ENCODE assay signal across 20 mouse cellular contexts in genomic region chr13:98904608-98905007, GRCm38 (mm10). TPM values are rescaled to one million over a fixed set of nuclear protein-coding genes. Genes with fewer than 3 reads are reported as not detected.
DNase-seq lines count a peak whose midpoint lies in the region; TF ChIP-seq lines count a peak whose summit lies in the region.
"Had no signal": no experiment of that assay in that cellular context is flagged by ENCODE, and none has a peak within 500 bp of the region (broad histone marks: within the 10 kb centered on the region; RNA-seq: fewer than 3 reads in every experiment).

No protein-coding gene starts in this region.

- no peaks in the 10 kb centered on the region for H3K27me3 ChIP-seq in MEL (ENCODE audit: control insufficient read depth in 1 of 2, insufficient read depth in 2 of 2, low read length in 2 of 2)
- H3K27me3 ChIP-seq: CH12.LX, Patski had no signal

- H3K4me1 ChIP-seq in MEL (ENCODE audit: control insufficient read depth in 1 of 2, insufficient read depth in 2 of 2, low read length in 2 of 2) = peaks cover 5 to 13% of the 10 kb centered on the region in 2 experiments; a peak in 3 of 4 replicates

- peaks cover 29% of the 10 kb centered on the region for H3K79me2 ChIP-seq in MEL (ENCODE audit: control insufficient read depth, insufficient read depth, low read length, poor library complexity)

- peak overlapping the region; percentile 66 for H3K27ac ChIP-seq in gastrocnemius, adult 2 months
- no peak overlapping the region; the same call in 1 of the 2 replicates for H3K27ac ChIP-seq in MEL (ENCODE audit: control insufficient read depth, low read depth, low read length)

- no peak for TF ChIP-seq EP300 in MEL (IDR thresholded peaks at IDR 0.05; ENCODE audit: low read depth in 1 of 2, low read length in 2 of 2)

- TF ChIP-seq CTCF in gastrocnemius, adult 2 months (IDR thresholded peaks at IDR 0.05) = no peak
- no peak for TF ChIP-seq CTCF in MEL (IDR thresholded peaks at IDR 0.05 in 2 of 3, conservative IDR thresholded peaks at IDR 0.05 in 1 of 3; ENCODE audit: control insufficient read depth in 1 of 3, insufficient read depth in 1 of 3, low read depth in 2 of 3, low read length in 3 of 3, poor library complexity in 1 of 3, severe bottlenecking in 1 of 3)

- no peak for DNase-seq in gastrocnemius, adult 2 months
- no peak for DNase-seq in gastrocnemius, adult 8-10 months (ENCODE audit: low spot score in 2 of 2)
- peak; percentile 7 for DNase-seq in heart, adult 11 months
- DNase-seq in heart, postnatal 4 days = no peak
- peak; percentile 43 for DNase-seq in MEL (ENCODE audit: low read depth, low spot score)
- no peak for DNase-seq in left cerebral cortex, adult 11 months (ENCODE audit: low spot score)
- DNase-seq: adrenal gland, adult 2 months; adrenal gland, adult 8-10 months; adrenal gland, postnatal 10 days; adrenal gland, postnatal 14 days; adrenal gland, postnatal 25 days; adrenal gland, postnatal 36 days; B cell, adult 2 months; cerebellum, adult 11 months; cerebellum, adult 11-12 months; cerebellum, adult 18-20 months; cerebellum, adult 2 months had no signal

- no peak for TF ChIP-seq RAD21 in MEL (IDR thresholded peaks at IDR 0.05; ENCODE audit: low read depth, low read length)

- intact Hi-C loops in gastrocnemius, adult 2 months (cut with DNase I) = no loop called here

- no peak overlapping the region for H3K4me3 ChIP-seq in gastrocnemius, adult 2 months
- no peak overlapping the region for H3K4me3 ChIP-seq in MEL (ENCODE audit: control insufficient read depth in 1 of 2, insufficient read depth in 1 of 2, low read depth in 2 of 2, low read length in 2 of 2)

- H3K36me3 ChIP-seq in MEL (ENCODE audit: control insufficient read depth in 1 of 2, insufficient read depth in 2 of 2, low read length in 2 of 2) = peaks cover 3 to 12% of the 10 kb centered on the region in 2 experiments

- H3K9me3 ChIP-seq in MEL (replicated peaks; ENCODE audit: insufficient read depth, low read length) = no peaks in the 10 kb centered on the region
- H3K9me3 ChIP-seq: G1E had no signal

- no peak overlapping the region for H3K9ac ChIP-seq in MEL (ENCODE audit: control insufficient read depth, low read depth, low read length, poor library complexity, severe bottlenecking)

- TF ChIP-seq POLR2A in MEL (IDR thresholded peaks at IDR 0.05; ENCODE audit: control insufficient read depth in 1 of 2, insufficient read depth in 1 of 2, low read depth in 1 of 2, low read length in 2 of 2, poor library complexity in 1 of 2) = no peak

TF ChIP-seq in MEL, 35 proteins besides CTCF, POLR2A, EP300 and RAD21:
- TF ChIP-seq KAT2A (conservative IDR thresholded peaks at IDR 0.05; ENCODE audit: low read depth, low read length) (no peak), NELFE (IDR thresholded peaks at IDR 0.05; ENCODE audit: low read depth, low read length) (no peak), GATA1 (IDR thresholded peaks at IDR 0.05; ENCODE audit: low read depth, low read length) (peak; percentile 64), ZNF384 (IDR thresholded peaks at IDR 0.05; ENCODE audit: low read depth, low read length) (peak; percentile 78), HCFC1 (IDR thresholded peaks at IDR 0.05; ENCODE audit: low read depth, low read length) (no peak), CHD1 (IDR thresholded peaks at IDR 0.05; ENCODE audit: low read depth, low read length) (no peak), ZC3H11A (IDR thresholded peaks at IDR 0.05; ENCODE audit: low read depth, low read length) (no peak), ETS1 (IDR thresholded peaks at IDR 0.05; ENCODE audit: low read depth, low read length) (no peak), MEF2A (IDR thresholded peaks at IDR 0.05; ENCODE audit: extremely low read depth, insufficient replicate concordance, low read depth, low read length, poor library complexity, severe bottlenecking) (no peak)

RNA-seq across cellular contexts. Expression of gene Tnpo1, which starts 21.6 kb away (rescaled TPM):
- 10 to 100 TPM; 32.2 to 39.3 TPM for total RNA-seq in gastrocnemius, adult 2 months (2021)
- total RNA-seq in gastrocnemius, adult 8-10 months (2022) = 10 to 100 TPM; 30.7 to 34.4 (median 31.1) TPM
- total RNA-seq in heart, postnatal 4 days (2021) = 10 to 100 TPM; 95.4 to 97.2 TPM
- 123 and 131 TPM in 2 replicates for total RNA-seq in MEL (2012; rRNA removed)
- polyA plus RNA-seq in MEL (2012; ENCODE audit: insufficient read depth in 1 of 2, insufficient read length in 2 of 2, low read depth in 1 of 2, low replicate concordance in 2 of 2, missing spikeins in 1 of 2) = 10 to 100 TPM; 48.0 to 89.6 TPM

Comparison
In these comparisons a context has a peak if more than half of its experiments do, and no peak if none do; other contexts are left out.
1. DNase-seq: peak in heart, adult 11 months (single experiment) and MEL (single experiment); none in gastrocnemius, adult 2 months (single experiment), gastrocnemius, adult 8-10 months (0 of 2), heart, postnatal 4 days (single experiment) and left cerebral cortex, adult 11 months (single experiment).